Mouse (Mus musculus) cerebellum, adult 2 months (tissue): Measurements from ENCODE around the gene Kansl1.

ENCODE experiments used
- CTCF ChIP-seq: fragments of 200-500 bp; IDR thresholded peaks from 2 replicates; pipeline ENCODE4 v1.5.1; 2011; ENCODE audit warnings: low read depth, mild to moderate bottlenecking, control low read depth, low read length, moderate library complexity, borderline replicate concordance; ENCODE audit not compliant: insufficient read depth
- POLR2A ChIP-seq: fragments of 200-500 bp; IDR thresholded peaks from 2 replicates; pipeline ENCODE4 v1.6.1; 2011; ENCODE audit warnings: low read length, control low read depth, borderline replicate concordance; ENCODE audit not compliant: insufficient read depth

GRCm38 (mm10) chr11:104307136-104307535 is 161.5 kb downstream of the Kansl1 start:
- no peak for TF ChIP-seq POLR2A
- TF ChIP-seq CTCF: no peak
